Mouse (Mus musculus) embryonic fibroblast, embryonic 13.5 days (primary cell): Measurements from ENCODE around the gene E4f1.

Experiments
- CTCF ChIP-seq: IDR thresholded peaks from 2 replicates; pipeline ENCODE4 v1.5.1; 2011; ENCODE audit warnings: mild to moderate bottlenecking, control low read depth, low read length, moderate library complexity, borderline replicate concordance; ENCODE audit not compliant: insufficient read depth
- POLR2A ChIP-seq: IDR thresholded peaks from 2 replicates; pipeline ENCODE4 v1.6.1; 2011; ENCODE audit warnings: low read depth, mild to moderate bottlenecking, control low read depth, low read length, moderate library complexity

DNA sequence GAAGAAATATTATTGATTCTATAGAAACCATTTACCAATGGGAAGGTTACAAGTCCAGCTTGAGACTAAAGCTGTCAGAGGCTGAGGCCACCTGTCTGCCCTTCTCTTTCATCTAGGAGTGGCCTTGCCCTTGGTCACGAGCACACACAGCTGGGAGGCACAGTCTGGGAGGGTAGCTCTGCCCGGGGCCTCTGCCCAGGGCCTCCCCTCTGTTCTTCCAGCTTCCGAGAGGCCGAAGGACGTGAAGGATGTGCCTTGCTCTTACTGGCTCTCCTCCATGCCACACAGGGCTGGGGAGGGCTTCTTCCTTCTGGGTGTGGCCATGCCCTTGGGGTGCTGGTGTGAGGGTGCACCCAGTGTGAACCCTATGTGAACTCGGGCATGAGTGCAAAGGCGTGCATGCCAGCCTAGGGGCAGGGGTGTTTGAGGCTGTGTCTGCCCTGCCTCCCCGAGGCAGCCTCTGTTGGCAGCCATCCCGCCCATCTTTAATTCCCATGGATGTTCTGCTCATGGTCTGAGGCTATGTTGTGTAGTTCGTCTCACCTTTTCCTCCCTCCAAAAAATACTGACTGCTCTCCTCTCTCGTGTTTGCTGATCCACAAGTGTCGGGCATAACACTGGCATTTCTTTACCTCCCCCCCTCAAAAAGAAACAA lies 37.8 kb upstream of the E4f1 start:
- TF ChIP-seq POLR2A (no peak), CTCF (no peak)
